Mouse (Mus musculus) gastrocnemius, postnatal 25 days (tissue): ENCODE measurements at regions not wholly inside any gene's neighbourhood (a gene's known extent, or its start where the extent isn't known, plus 50 kb on each side); places are given as distances from the start of the nearest gene placed in this dataset.
A peak's percentile ranks its signal among the peaks of the same experiment; 100 is the strongest.

ENCODE experiments used
- DNase-seq: peaks from one replicate; pipeline ENCODE4 v3.0.0; 2022

DNA sequence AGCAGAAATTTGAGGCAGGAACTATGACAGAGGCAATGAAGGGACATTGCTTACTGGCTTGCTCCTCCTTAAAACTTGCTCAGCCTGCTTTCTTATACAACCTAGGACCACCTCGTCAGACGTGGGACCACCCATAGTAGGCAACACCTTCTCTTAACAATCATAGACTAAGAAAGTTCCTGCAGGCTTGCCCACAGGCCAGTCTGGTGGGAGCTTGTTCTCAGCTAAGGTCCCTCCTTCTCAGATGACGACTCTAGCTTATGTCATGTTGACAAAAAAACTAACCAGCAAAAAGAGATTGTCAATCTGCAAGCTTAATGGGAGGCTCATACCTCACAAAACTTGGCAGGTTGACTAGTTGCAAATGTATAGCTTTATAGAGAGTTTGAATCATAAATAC lies 56.5 kb upstream of the Lsm6 start:
- no peak for DNase-seq

DNA sequence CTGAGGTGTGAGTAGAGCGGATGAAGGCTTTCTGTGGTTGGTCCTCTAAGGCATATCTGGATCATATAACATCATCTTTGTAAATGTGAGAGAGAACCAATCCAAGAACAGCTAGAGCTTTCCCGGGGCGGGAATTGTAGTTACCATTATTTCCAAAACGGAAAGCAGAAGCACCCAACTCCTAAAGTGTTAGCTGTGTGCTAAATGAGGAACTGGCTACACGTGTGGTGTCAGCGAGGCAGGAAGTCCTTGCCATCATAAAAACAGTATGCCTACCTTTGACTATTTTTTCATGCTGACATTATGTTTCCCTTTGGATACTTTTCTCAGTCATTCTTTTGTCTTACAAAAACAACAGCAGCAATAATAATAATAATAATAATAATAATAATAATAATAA lies 68.8 kb upstream of the Lsm6 start:
- no peak for DNase-seq

- no peak for DNase-seq
Measured at GRCm38 (mm10) chr8:78890571-78890970, 69.6 kb upstream of the Lsm6 start.

DNA sequence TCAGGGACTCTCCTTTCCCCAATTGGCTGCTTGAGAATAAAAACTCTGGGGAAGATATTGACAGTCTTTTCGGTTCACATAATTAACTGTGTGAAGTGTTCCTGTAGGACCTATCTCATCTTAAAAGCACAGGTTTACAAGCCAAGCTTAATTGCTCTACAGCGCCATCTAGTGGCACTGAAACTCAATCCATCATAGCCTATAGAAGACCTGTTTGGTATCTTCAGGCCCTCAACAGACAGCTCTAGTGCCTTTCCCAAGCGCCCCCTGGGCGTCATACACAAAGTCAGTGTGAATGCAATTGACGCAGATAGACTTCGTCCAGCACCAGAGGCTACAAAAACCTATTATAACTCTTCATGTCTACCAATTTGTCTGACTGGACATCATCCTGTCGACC lies 78.9 kb upstream of the Lsm6 start:
- DNase-seq: peak; percentile 11

DNA sequence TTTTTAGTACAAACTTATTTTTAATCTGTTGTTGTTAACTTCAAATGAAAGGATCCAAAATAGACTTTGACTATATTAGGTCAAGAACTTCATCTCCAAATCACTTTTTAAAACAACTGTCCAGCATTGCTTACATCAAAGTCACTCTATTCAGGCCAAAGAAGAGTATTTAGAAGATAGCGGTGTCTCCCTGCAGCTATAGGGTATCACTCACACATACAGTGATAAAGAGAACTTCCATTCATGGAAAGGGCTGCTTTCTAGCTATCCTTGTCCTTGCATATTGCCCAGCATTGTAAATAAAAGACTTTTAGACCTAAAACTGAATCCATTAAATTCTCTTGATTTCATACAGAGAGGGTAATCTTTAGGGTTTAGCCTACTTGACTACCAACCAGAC lies 82.1 kb upstream of the Lsm6 start:
- no peak for DNase-seq

DNA sequence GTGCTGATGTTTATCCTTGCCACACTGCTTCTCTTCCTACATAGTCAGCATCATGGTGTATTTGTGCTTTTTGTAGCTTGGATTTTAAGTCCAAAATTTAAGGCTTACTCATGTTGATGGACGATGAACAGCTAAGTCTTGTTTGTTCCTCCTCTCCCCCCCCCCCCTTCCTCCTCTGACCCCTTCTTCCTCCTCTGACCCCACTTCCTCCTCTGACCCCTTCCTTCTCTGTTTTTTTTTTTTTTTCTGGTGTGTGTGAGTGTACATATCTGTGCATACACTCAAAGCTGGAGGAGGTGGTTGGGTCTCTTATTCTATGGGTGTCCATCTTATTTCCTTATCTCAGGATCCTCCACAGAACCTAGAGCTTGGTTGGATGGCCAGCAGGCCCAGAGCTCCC lies 87.0 kb upstream of the Lsm6 start:
- no peak for DNase-seq

DNA sequence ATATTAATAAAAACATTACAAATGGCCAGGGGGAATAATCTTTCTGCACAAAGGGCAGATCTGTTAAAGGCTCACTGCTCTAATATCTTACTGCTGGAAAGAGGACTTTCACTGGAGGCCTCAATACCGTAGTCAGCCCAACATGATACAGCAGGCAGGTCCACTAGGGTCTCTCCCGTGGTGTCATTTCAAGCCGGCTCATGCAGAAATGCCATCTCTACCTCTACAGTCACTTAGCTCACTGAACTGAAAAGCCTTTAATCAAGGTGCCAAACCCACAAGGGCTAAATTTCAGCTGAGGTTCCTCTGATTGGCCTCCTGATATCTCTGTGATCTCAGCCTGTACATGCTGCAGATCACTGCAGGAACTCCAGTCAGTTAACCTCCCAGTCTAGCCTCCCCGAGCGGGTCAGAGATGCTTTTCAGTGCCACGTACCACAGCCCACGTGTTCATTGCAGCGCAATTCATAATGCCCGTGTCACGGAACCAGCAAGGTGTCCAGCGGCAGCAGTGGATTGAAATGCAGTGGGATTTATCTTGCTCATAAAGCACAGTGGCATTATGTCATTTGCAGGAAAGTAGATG lies 90.4 kb upstream of the Lsm6 start:
- no peak for DNase-seq

DNA sequence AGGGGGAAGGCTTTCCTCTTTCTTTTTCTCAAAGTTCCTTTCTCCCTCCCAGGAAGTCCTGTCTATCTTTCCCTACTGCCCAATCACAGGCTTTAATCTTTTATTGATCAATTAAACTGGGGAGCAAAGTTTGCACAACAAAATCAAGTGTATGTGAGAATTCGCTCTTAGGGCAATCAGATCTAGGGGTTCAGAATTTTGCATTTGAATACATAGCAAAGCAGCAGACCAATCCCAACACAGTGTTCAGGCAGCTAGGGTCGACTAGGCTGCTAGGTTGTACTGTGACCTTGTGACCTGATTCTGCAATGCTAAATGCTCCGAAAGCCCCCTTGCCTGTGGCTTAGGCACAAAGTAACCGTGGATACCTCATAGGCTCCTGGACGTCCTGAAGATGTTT lies 91.5 kb upstream of the Lsm6 start:
- DNase-seq: no peak

- DNase-seq: no peak
Measured at GRCm38 (mm10) chr8:78913823-78914222, 92.9 kb upstream of the Lsm6 start.

DNA sequence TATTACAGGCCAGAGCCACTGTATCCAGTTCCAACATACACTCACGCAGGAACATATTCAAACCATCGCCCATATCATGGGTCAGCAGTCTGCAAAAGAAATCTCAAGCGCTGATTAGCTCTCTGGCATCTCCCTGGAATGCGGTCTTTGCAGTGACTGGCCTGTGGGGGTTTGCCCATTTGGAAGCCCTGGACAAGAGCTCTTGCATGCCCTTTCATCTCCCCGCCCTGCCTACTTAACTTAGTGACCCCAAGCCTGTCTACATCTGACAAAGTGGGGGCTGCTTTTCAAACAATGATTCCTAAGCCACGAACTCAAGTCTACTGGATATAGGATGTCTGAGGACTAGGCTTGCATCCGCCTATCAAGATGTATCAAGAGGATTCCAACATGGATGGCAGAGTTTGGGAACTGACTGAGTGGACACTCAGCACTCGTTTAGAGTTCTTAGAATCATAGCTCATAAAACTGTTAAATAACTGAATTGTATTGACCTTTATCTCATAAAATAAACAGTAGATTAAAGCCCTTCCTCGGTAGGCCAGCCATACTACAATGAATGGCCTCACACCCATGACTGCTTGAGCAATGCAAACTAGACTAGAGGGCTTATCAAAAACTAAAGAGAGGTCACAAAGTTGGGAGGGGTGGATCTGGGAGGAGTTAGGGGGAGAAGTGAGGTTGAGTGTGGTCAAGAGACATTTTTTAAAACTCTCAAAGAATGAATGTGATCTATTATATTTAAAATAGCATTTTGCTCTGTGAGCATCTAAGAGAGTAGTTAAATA lies 97.4 kb upstream of the Zfp827 start:
- DNase-seq: no peak

- DNase-seq: no peak
Measured at GRCm38 (mm10) chr8:78932069-78932468, 96.2 kb upstream of the Zfp827 start.

DNA sequence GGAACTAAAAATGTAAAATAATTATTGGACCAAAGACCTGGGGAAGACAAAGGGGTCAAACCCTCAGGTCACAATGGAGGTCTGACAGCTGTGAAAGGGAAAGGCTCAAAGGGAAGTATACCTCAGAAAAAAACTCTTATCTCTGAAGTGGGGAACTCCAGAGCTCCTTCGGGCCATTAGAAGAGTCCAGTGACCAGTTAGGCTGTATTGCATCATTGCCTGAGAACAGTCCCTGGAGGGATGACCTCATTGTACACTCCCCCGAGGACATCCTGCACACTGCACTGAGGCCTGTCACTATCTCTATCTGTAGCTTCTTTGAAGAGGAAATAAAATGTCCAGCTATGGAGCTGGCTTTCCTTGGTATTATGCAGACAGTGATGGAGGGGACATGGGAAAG lies 88.2 kb upstream of the Zfp827 start:
- DNase-seq: no peak

DNA sequence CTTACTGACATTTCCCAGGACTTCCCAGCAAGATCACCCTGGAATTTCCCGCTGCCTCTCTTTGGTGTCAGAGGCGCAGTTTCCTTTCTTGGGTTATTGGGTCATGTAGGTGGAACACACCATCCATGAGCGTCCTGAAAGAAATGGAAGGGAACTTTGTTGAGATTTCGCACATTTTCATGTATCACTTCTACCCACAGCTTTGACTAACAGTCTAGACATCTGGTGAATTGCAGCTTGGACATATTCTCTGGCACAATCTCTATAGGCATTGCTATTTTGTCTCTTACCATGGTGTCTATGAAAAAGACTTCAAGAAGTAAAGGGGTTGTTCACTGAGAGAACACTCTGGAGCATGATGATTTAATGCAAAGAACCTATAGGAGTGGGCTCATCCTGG lies 86.7 kb upstream of the Zfp827 start:
- DNase-seq: no peak

DNA sequence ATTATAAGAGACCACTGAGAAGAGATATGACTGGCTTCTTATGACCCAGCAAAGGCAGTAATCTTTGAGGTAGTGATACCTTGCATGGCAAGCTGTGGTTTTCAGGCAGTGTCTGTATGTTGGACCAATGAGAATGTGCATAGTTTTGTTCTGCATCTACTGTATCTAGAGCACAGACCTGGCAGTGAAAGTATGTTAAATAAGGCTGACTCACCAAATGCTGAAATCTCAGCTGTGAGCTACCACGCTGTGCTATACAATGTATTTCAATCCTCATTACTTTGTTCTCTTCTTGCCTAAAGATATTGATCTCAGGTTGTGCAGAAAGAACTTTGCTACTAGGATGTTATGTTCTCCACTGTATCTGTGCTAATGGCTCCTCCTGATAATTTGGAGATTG lies 83.9 kb upstream of the Zfp827 start:
- DNase-seq: no peak

DNA sequence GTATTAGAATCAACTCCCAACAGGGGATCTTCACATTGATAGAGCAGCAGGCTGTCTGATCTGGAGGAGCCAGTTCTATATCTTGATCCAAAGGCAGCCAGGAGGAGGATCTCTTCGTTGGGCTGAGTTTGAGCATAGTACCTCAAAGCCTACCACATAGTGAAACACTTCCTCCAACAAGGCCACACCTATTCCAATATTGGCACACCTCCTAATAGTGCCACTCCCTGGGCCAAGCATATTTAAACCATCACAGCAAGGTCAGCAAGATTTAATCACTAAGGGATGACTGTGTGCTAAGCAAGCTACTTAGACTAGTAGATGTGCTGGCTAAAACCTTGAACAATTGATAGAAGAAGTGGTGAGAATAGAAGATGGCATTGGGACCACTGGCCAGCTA lies 82.6 kb upstream of the Zfp827 start:
- no peak for DNase-seq

GRCm38 (mm10) chr8:78946085-78946484 lies 82.2 kb upstream of the Zfp827 start:
- no peak for DNase-seq

- DNase-seq: no peak
Measured at GRCm38 (mm10) chr8:78975034-78975433, 53.2 kb upstream of the Zfp827 start.
